Mouse (Mus musculus): ENCODE data around the gene Acbd6. TPM values are rescaled to one million over a fixed set of nuclear protein-coding genes. Genes with fewer than 3 reads are reported as not detected.

Acbd6 gene
- 88.9 and 89.4 TPM in 2 replicates for polyA plus RNA-seq (2016; fragmentation: Nextera tagmentation; extraction: Ambion mirVana)

- Histone ChIP-seq H3K27ac (peak within 1 kb of the TSS; percentile 94), H3K4me1 (peaks cover 18% of the 10 kb centered on the region), H3K4me3 (peak within 1 kb of the TSS; percentile 73), H3K9me3 (replicated peaks) (no peaks in the 10 kb centered on the region), H3K36me3 (0 out of 2 replicates have a peak, but pooled peaks cover 4% of the 10 kb centered on the region), H3K27me3 (ENCODE audit: low read depth, poor library complexity, severe bottlenecking) (no peaks in the 10 kb centered on the region)
- DNase-seq (ENCODE audit: low spot score) = peak; percentile 85
- under 1% methylated on average over 83 of the region's 83 CpGs for WGBS
Observed at GRCm38 (mm10) chr1:155558012-155558842, at the start of gene Acbd6. TSS of gene Acbd6 (plus strand) at chr1:155558120.

- H3K36me3 ChIP-seq = no peaks in the 10 kb centered on the region
- WGBS = 73% methylated on average over 10 of the region's 10 CpGs
- H3K9me3 ChIP-seq (replicated peaks) = no peaks in the 10 kb centered on the region
- no peak for DNase-seq (ENCODE audit: low spot score)
- no peaks in the 10 kb centered on the region for H3K27me3 ChIP-seq (ENCODE audit: low read depth, poor library complexity, severe bottlenecking)
- H3K4me1 ChIP-seq = 0 out of 2 replicates have a peak, but pooled peaks cover 2% of the 10 kb centered on the region
- no peak overlapping the region for H3K4me3 ChIP-seq
- H3K27ac ChIP-seq = no peak overlapping the region
Observed at GRCm38 (mm10) chr1:155510263-155510662, 47.7 kb upstream of the Acbd6 start.

- no peaks in the 10 kb centered on the region for H3K9me3 ChIP-seq (replicated peaks)
- no peaks in the 10 kb centered on the region for H3K27me3 ChIP-seq (ENCODE audit: low read depth, poor library complexity, severe bottlenecking)
- no peaks in the 10 kb centered on the region for H3K4me1 ChIP-seq
- no peaks in the 10 kb centered on the region for H3K36me3 ChIP-seq
- DNase-seq (ENCODE audit: low spot score) = no peak
- no peak overlapping the region for H3K27ac ChIP-seq
- WGBS = 93% methylated on average over 4 of the region's 4 CpGs
- no peak overlapping the region for H3K4me3 ChIP-seq
Observed at GRCm38 (mm10) chr1:155515866-155516265, 42.1 kb upstream of the Acbd6 start.

- H3K27ac ChIP-seq = no peak overlapping the region
- H3K36me3 ChIP-seq = no peaks in the 10 kb centered on the region
- no peak overlapping the region for H3K4me3 ChIP-seq
- no peaks in the 10 kb centered on the region for H3K27me3 ChIP-seq (ENCODE audit: low read depth, poor library complexity, severe bottlenecking)
- H3K4me1 ChIP-seq = no peaks in the 10 kb centered on the region
- H3K9me3 ChIP-seq (replicated peaks) = no peaks in the 10 kb centered on the region
- DNase-seq (ENCODE audit: low spot score) = peak; percentile 71
- whole genome bisulfite sequencing = 42% methylated on average over 7 of the region's 7 CpGs
Observed at GRCm38 (mm10) chr1:155516594-155516993, 41.3 kb upstream of the Acbd6 start.

GRCm38 (mm10) chr1:155517060-155517459 lies 40.9 kb upstream of the Acbd6 start:
- Histone ChIP-seq H3K4me3 (no peak overlapping the region), H3K36me3 (no peaks in the 10 kb centered on the region), H3K27ac (no peak overlapping the region), H3K4me1 (no peaks in the 10 kb centered on the region), H3K9me3 (replicated peaks) (no peaks in the 10 kb centered on the region), H3K27me3 (ENCODE audit: low read depth, poor library complexity, severe bottlenecking) (no peaks in the 10 kb centered on the region)
- no peak for DNase-seq (ENCODE audit: low spot score)
- 72% methylated on average over 5 of the region's 5 CpGs for WGBS

DNA sequence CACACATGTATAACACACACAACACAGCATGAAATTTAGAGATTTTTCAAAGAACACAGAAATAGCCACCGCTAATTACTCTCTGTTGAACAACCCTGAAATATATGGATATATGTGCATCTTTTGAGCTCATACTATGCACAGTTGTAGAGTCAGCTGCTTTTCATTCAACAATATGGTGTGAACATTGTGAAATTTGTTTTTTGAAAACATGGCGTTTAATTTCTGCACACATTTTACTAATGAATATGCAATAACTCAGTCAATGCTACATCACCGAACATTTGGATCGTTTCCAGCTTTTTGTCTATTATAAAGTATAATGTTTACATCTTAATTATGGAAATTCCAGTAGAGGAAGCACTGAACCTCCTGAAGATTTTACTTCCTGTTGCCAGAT lies 37.6 kb upstream of the Acbd6 start:
- H3K4me3 ChIP-seq = no peak overlapping the region
- no peaks in the 10 kb centered on the region for H3K36me3 ChIP-seq
- H3K27ac ChIP-seq = no peak overlapping the region
- H3K27me3 ChIP-seq (ENCODE audit: low read depth, poor library complexity, severe bottlenecking) = no peaks in the 10 kb centered on the region
- 98% methylated on average over 4 of the region's 4 CpGs for WGBS
- no peaks in the 10 kb centered on the region for H3K9me3 ChIP-seq (replicated peaks)
- H3K4me1 ChIP-seq = no peaks in the 10 kb centered on the region
- no peak for DNase-seq (ENCODE audit: low spot score)

GRCm38 (mm10) chr1:155522493-155522892 lies 35.4 kb upstream of the Acbd6 start:
- WGBS = 84% methylated on average over 4 of the region's 4 CpGs
- Histone ChIP-seq H3K27me3 (ENCODE audit: low read depth, poor library complexity, severe bottlenecking) (0 out of 2 replicates have a peak, but pooled peaks cover 4% of the 10 kb centered on the region), H3K4me1 (peaks cover 9% of the 10 kb centered on the region), H3K9me3 (replicated peaks) (no peaks in the 10 kb centered on the region), H3K27ac (no peak overlapping the region), H3K4me3 (no peak overlapping the region), H3K36me3 (no peaks in the 10 kb centered on the region)
- no peak for DNase-seq (ENCODE audit: low spot score)

DNA sequence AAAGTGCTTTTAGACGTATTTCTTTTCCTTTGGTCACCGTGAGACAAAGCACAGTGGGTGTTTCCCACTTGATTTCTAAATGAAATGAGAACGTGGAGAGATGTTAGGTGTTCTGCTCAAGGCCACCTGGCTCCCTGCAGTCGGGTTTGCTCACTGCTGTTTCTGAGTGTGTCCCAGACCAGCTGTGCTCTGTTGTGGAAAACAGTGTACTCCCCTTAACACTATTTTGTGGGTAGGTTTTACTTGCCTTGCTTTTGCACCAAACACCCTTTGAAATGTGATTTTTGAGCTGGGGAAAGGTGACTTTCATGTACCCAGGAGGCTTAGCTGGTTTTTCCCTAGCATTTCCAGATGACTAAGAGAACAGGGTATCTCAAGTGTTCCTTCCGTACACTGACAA lies 31.7 kb upstream of the Acbd6 start:
- 0 out of 2 replicates have a peak, but pooled peaks cover 4% of the 10 kb centered on the region for H3K27me3 ChIP-seq (ENCODE audit: low read depth, poor library complexity, severe bottlenecking)
- no peaks in the 10 kb centered on the region for H3K36me3 ChIP-seq
- no peak overlapping the region for H3K4me3 ChIP-seq
- WGBS = 70% methylated on average over 5 of the region's 5 CpGs
- H3K4me1 ChIP-seq = peaks cover 41% of the 10 kb centered on the region
- H3K9me3 ChIP-seq (replicated peaks) = no peaks in the 10 kb centered on the region
- DNase-seq (ENCODE audit: low spot score) = no peak
- no peak overlapping the region for H3K27ac ChIP-seq

DNA sequence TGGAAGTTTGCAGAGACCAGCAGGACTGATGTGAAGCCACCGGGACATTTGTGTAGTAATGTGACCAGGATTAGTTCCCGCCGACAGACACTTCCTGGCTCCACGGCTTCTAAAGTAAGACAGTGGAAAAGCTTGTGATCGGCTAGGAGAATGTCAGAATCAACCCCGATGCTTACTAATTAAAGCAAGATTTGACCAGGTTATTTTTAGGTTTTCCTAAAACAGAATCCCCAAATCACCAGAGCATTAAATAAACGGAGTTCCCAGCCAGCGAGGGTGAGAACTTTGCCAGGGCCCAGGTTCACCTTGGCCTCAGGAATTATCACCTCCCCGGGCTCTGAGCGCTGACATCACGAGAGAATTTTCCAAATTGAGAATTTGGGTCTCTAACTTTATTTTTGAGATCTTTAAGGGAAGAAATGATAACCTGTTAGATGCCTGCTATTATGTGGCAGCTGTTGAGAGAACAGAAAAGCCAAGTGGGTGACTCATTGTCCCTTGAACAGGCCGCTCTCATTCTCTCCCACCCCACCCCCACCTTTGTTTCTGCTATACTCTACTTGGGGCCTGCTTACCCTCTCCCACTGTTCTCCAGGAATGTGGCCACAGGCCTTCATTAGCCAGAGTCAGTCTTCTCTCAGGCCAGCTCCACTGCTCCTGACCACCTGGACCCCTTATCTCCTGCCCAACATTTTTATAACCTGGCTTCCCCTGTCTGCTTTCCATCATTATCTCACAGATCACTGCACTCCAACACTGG lies 30.7 kb upstream of the Acbd6 start:
- H3K4me1 ChIP-seq = peaks cover 51% of the 10 kb centered on the region

DNA sequence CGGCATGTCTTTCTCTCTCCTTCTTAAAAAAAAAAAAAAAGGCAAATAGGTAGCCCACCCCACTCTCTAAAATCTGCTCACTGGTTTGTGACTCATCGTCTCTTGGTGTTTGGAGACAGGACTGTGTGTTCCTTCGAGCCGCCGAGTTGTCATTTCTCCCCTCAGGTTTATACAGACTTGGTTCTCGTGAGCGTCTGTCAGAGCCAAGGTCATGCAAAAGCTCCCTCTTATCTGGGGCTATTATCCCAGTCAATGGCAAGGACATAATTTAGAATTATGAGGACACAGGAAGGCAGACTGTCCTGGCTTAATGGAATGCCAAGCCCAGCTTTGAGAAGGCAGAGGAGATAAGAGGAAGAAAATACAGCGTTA lies 30.1 kb upstream of the Acbd6 start:
- no peak for DNase-seq (ENCODE audit: low spot score)
- H3K4me3 ChIP-seq = no peak overlapping the region
- H3K4me1 ChIP-seq = peaks cover 56% of the 10 kb centered on the region
- H3K36me3 ChIP-seq = no peaks in the 10 kb centered on the region
- no peak overlapping the region for H3K27ac ChIP-seq
- 0 out of 2 replicates have a peak, but pooled peaks cover 4% of the 10 kb centered on the region for H3K27me3 ChIP-seq (ENCODE audit: low read depth, poor library complexity, severe bottlenecking)
- H3K9me3 ChIP-seq (replicated peaks) = no peaks in the 10 kb centered on the region
- 14% methylated on average over 8 of the region's 8 CpGs for WGBS

More for the DNA sequence above, 30.7 kb upstream of the Acbd6 start:
- 0 out of 2 replicates have a peak, but pooled peaks cover 4% of the 10 kb centered on the region for H3K27me3 ChIP-seq (ENCODE audit: low read depth, poor library complexity, severe bottlenecking)
- no peaks in the 10 kb centered on the region for H3K36me3 ChIP-seq
- no peak overlapping the region for H3K4me3 ChIP-seq
- DNase-seq (ENCODE audit: low spot score) = no peak
- no peaks in the 10 kb centered on the region for H3K9me3 ChIP-seq (replicated peaks)
- WGBS = 23% methylated on average over 12 of the region's 12 CpGs
- peak overlapping the region; percentile 46; the same call in 1 of the 2 replicates for H3K27ac ChIP-seq

- Histone ChIP-seq H3K27ac (no peak overlapping the region), H3K36me3 (no peaks in the 10 kb centered on the region), H3K9me3 (replicated peaks) (no peaks in the 10 kb centered on the region), H3K27me3 (ENCODE audit: low read depth, poor library complexity, severe bottlenecking) (0 out of 2 replicates have a peak, but pooled peaks cover 4% of the 10 kb centered on the region), H3K4me3 (no peak overlapping the region), H3K4me1 (peaks cover 64% of the 10 kb centered on the region)
- DNase-seq (ENCODE audit: low spot score) = no peak
- WGBS = 26% methylated on average over 11 of the region's 11 CpGs
Observed at GRCm38 (mm10) chr1:155528405-155529119, 29.4 kb upstream of the Acbd6 start.

- WGBS = 75% methylated on average over 19 of the region's 19 CpGs
- Histone ChIP-seq H3K27ac (0 out of 2 replicates have a peak overlapping the region, but pooled peaks have one; percentile 6), H3K36me3 (no peaks in the 10 kb centered on the region), H3K9me3 (replicated peaks) (no peaks in the 10 kb centered on the region), H3K4me1 (peaks cover 69% of the 10 kb centered on the region), H3K4me3 (no peak overlapping the region), H3K27me3 (ENCODE audit: low read depth, poor library complexity, severe bottlenecking) (0 out of 2 replicates have a peak, but pooled peaks cover 4% of the 10 kb centered on the region)
- no peak for DNase-seq (ENCODE audit: low spot score)
Observed at GRCm38 (mm10) chr1:155529120-155529963, 28.6 kb upstream of the Acbd6 start.

Data from limb, embryonic 10.5 days (tissue).